ENCODE assay signal across 17 mouse cellular contexts in the genomic region with DNA sequence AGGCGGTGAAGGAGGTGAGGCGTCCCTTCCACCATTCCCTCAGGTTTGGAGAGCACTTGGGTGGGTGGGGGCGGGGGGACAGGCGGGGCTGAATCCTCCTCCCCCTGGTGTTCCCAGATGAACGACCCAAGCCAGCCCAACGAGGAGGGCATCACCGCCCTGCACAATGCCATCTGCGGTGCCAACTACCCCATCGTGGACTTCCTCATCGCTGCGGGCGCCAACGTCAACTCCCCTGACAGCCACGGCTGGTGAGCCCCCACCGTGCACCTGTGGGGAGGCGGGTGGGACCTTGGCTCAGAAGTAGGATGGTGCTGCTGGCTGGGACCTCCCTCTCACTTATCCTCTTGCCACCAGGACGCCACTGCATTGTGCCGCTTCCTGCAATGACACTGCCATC. TPM values are rescaled to one million over a fixed set of nuclear protein-coding genes. Genes with fewer than 3 reads are reported as not detected.
"Had no signal": no experiment of that assay in that cellular context is flagged by ENCODE, and none has a peak within 500 bp of the region (broad histone marks: within the 10 kb centered on the region; RNA-seq: fewer than 3 reads in every experiment).

No protein-coding gene starts in this region.

- H3K9me3 ChIP-seq: limb, embryonic 15.5 days; liver, embryonic 13.5 days had no signal

- H3K4me2 ChIP-seq: limb, embryonic 15.5 days; liver, embryonic 13.5 days had no signal

- H3K36me3 ChIP-seq: liver, embryonic 13.5 days had no signal

- H3K4me3 ChIP-seq: limb, embryonic 15.5 days; liver, embryonic 13.5 days had no signal

- H3K9ac ChIP-seq: limb, embryonic 15.5 days; liver, embryonic 13.5 days had no signal

- H3K4me1 ChIP-seq: limb, embryonic 15.5 days; liver, embryonic 13.5 days had no signal

- DNase-seq: kidney, adult 11 months; kidney, adult 9 months; kidney, postnatal 36 days; layer of hippocampus, adult 9-11 months; layer of hippocampus, postnatal 36 days; liver, embryonic 13.5 days; lung, adult 2 months; lung, postnatal 10 days; lung, postnatal 4 days; midbrain, embryonic 14.5 days; right cerebral cortex, postnatal 14 days; thymus, postnatal 14 days had no signal

- H3K27me3 ChIP-seq: limb, embryonic 15.5 days had no signal

- H3K27ac ChIP-seq: kidney, postnatal 0 days; limb, embryonic 15.5 days; liver, embryonic 13.5 days had no signal

RNA-seq across cellular contexts. Expression of gene Klc3, which starts 28.5 kb away (rescaled TPM):
- total RNA-seq: megakaryocyte-erythroid progenitor cell, adult 5-6 weeks had no signal

RNA-seq across cellular contexts. Expression of gene Ckm, which starts 29.2 kb away (rescaled TPM):
- total RNA-seq: layer of hippocampus, adult 18-20 months; left cerebral cortex, postnatal 25 days; megakaryocyte-erythroid progenitor cell, adult 5-6 weeks had no signal
- polyA plus RNA-seq: midbrain, embryonic 14.5 days had no signal
